Mouse (Mus musculus): ENCODE measurements around the gene Scrn3. TPM values are rescaled to one million over a fixed set of nuclear protein-coding genes. Genes with fewer than 3 reads are reported as not detected.

Scrn3 gene
- polyA plus RNA-seq, 1 experiment from 2014 or later: 14.5 TPM

GRCm38 (mm10) chr2:73268281-73268680 lies 44.1 kb upstream of the Scrn3 start:
- Histone ChIP-seq H3K4me2 (ENCODE audit: low read depth) (no peak overlapping the region), H3K36me3 (ENCODE audit: control insufficient read depth, insufficient read depth, low read length) (no peaks in the 10 kb centered on the region), H3K9ac (ENCODE audit: low read length) (no peak overlapping the region), H3K4me3 (ENCODE audit: low read depth, low read length) (no peak overlapping the region), H3K4me1 (ENCODE audit: control insufficient read depth, insufficient read depth, low read length) (peaks cover 19% of the 10 kb centered on the region), H3K27ac (ENCODE audit: low read depth, low read length) (no peak overlapping the region), H3K27me3 (ENCODE audit: control insufficient read depth, insufficient read depth, low read length) (peaks cover 89% of the 10 kb centered on the region), H3K9me3 (ENCODE audit: control insufficient read depth, low read length) (no peaks in the 10 kb centered on the region)
- 2% methylated on average over 12 of the region's 12 CpGs for WGBS
- no peak for ATAC-seq (ENCODE audit: insufficient read depth, low FRiP score, low TSS enrichment)
- DNase-seq (ENCODE audit: low spot score): peak; percentile 46

GRCm38 (mm10) chr2:73268836-73269395 lies 43.5 kb upstream of the Scrn3 start:
- Histone ChIP-seq H3K36me3 (ENCODE audit: control insufficient read depth, insufficient read depth, low read length) (no peaks in the 10 kb centered on the region), H3K9ac (ENCODE audit: low read length) (no peak overlapping the region), H3K27ac (ENCODE audit: low read depth, low read length) (no peak overlapping the region), H3K27me3 (ENCODE audit: control insufficient read depth, insufficient read depth, low read length) (peaks cover 89% of the 10 kb centered on the region), H3K4me1 (ENCODE audit: control insufficient read depth, insufficient read depth, low read length) (peaks cover 24% of the 10 kb centered on the region), H3K4me3 (ENCODE audit: low read depth, low read length) (no peak overlapping the region), H3K9me3 (ENCODE audit: control insufficient read depth, low read length) (no peaks in the 10 kb centered on the region), H3K4me2 (ENCODE audit: low read depth) (no peak overlapping the region)
- DNase-seq (ENCODE audit: low spot score) (no peak), ATAC-seq (ENCODE audit: insufficient read depth, low FRiP score, low TSS enrichment) (no peak)
- 4% methylated on average over 8 of the region's 8 CpGs for WGBS

GRCm38 (mm10) chr2:73269666-73270065 lies 42.7 kb upstream of the Scrn3 start:
- Histone ChIP-seq H3K4me2 (ENCODE audit: low read depth) (no peak overlapping the region), H3K4me1 (ENCODE audit: control insufficient read depth, insufficient read depth, low read length) (peaks cover 26% of the 10 kb centered on the region), H3K36me3 (ENCODE audit: control insufficient read depth, insufficient read depth, low read length) (no peaks in the 10 kb centered on the region), H3K9me3 (ENCODE audit: control insufficient read depth, low read length) (no peaks in the 10 kb centered on the region), H3K4me3 (ENCODE audit: low read depth, low read length) (no peak overlapping the region), H3K27ac (ENCODE audit: low read depth, low read length) (no peak overlapping the region), H3K9ac (ENCODE audit: low read length) (no peak overlapping the region), H3K27me3 (ENCODE audit: control insufficient read depth, insufficient read depth, low read length) (peaks cover 89% of the 10 kb centered on the region)
- 0% methylated on average over 16 of the region's 17 CpGs for WGBS
- ATAC-seq (ENCODE audit: insufficient read depth, low FRiP score, low TSS enrichment): no peak
- peak; percentile 34 for DNase-seq (ENCODE audit: low spot score)

DNA sequence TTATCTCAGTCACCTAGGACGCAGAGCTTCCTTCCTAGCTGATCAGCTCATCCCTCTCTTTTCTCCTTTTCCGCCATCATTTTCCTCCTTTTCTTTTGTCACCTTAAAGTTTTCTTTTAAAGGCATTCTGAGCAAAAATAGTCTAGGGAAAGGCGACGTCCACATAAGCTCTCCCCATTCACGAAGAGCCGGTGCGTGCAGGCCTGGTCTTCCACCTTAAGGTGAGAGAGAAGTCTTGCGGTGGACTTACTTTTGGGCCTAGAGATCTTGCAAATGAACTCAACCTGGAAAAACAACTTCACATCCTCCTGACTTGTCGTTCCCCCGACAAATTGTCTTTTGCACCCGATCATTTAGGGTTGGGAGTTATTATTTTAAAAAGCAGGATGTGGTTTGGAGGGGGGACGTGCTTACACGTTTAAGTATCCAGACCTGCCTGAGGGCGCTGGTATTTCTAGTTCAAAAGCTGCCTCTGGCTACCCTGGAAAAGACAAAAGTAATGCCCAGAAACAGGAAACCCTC lies 42.3 kb upstream of the Scrn3 start:
- DNase-seq (ENCODE audit: low spot score): no peak
- ATAC-seq (ENCODE audit: insufficient read depth, low FRiP score, low TSS enrichment): no peak
- no peaks in the 10 kb centered on the region for H3K9me3 ChIP-seq (ENCODE audit: control insufficient read depth, low read length)
- H3K9ac ChIP-seq (ENCODE audit: low read length): no peak overlapping the region
- H3K4me3 ChIP-seq (ENCODE audit: low read depth, low read length): no peak overlapping the region
- H3K36me3 ChIP-seq (ENCODE audit: control insufficient read depth, insufficient read depth, low read length): no peaks in the 10 kb centered on the region
- WGBS: 1% methylated on average over 14 of the region's 14 CpGs
- H3K4me1 ChIP-seq (ENCODE audit: control insufficient read depth, insufficient read depth, low read length): peaks cover 26% of the 10 kb centered on the region
- H3K27me3 ChIP-seq (ENCODE audit: control insufficient read depth, insufficient read depth, low read length): peaks cover 87% of the 10 kb centered on the region
- H3K27ac ChIP-seq (ENCODE audit: low read depth, low read length): no peak overlapping the region
- no peak overlapping the region for H3K4me2 ChIP-seq (ENCODE audit: low read depth)

DNA sequence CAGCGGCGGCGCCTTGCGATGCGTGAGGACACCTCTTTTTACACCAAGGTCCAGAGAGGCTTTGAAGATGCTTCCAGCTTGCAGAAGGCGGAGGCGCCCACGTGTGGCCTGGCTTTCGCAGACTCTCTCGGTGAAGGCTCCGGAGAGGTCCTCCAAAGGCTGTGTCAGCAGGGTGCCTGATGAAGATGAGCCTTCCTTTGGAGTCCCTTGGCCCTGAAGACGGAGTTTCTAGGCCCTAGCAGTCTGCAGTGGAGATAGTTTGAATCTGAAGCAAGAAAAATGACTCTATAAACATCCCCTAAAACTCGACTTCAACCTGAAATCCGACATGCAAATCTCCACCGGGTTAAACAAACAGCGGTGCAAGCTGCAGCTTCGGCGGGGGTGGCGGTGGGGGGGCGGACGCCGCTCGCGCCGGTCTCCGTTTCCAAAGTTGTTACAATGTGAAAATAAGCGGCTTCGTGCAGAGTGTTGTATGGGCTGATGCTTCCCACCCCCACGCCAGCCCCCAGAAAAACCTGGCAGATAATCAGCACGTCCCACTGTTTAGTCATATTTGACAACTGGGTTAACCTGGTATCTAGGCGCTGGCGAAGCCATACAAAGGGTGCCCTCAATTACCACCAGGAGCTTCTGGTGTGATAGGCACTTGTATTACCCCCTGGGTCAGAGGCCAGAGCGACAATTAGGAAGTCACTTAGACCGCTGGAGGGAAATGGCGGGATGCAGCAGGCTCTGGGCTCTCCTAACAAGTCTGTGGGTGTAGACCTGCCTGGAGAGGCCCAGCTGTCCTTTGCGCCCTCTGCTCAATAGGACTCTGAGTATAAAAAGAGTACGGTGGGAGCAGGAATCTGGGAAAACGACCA lies 41.6 kb upstream of the Scrn3 start:
- Histone ChIP-seq H3K4me1 (ENCODE audit: control insufficient read depth, insufficient read depth, low read length) (peaks cover 26% of the 10 kb centered on the region), H3K27ac (ENCODE audit: low read depth, low read length) (no peak overlapping the region), H3K27me3 (ENCODE audit: control insufficient read depth, insufficient read depth, low read length) (peaks cover 80% of the 10 kb centered on the region), H3K4me2 (ENCODE audit: low read depth) (peak overlapping the region; percentile 12; the same call in 1 of the 2 replicates), H3K4me3 (ENCODE audit: low read depth, low read length) (no peak overlapping the region), H3K9me3 (ENCODE audit: control insufficient read depth, low read length) (no peaks in the 10 kb centered on the region), H3K9ac (ENCODE audit: low read length) (no peak overlapping the region), H3K36me3 (ENCODE audit: control insufficient read depth, insufficient read depth, low read length) (no peaks in the 10 kb centered on the region)
- DNase-seq (ENCODE audit: low spot score) (peak; percentile 52), ATAC-seq (ENCODE audit: insufficient read depth, low FRiP score, low TSS enrichment) (no peak)
- WGBS: under 1% methylated on average over 38 of the region's 38 CpGs

DNA sequence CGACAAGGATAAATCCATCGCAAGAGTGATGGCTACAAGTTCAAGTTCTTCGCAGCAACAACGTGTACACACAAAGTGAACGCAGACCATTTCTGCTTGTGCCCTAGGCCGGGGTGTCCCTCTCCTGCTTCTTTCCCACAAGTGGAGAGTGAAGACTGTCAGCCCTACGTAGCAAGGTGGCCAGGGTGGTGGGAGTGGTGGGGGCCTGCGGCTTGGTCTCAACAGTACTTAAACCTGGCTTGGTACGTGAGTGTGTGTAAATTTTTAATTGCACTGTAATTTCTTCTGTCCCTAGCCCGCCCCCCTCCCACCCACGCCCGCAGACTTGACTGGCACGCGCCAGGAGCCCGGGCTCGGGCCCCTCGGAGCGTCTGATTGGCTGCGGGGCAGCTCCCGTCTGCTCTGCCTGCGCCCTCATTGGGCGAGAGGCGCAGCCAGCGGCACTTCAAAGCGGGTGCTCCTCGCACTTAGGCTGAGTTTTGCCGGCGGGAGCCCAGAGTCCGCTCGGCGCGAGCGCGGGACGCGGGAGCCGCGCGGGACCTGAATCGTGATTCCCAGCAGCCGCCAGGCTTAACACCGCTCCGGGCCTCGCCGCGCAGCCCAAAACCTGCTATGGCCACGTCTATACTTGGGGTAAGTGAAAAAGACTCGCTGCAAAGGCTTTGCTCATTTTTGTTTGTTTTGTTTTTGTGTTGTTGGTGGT lies 40.8 kb upstream of the Scrn3 start, which contains the start of gene Sp9:
Gene Sp9 (plus strand): TSS at position 467 of the 703 bp plus-strand sequence.
- H3K4me3 ChIP-seq (ENCODE audit: low read depth, low read length): peak within 1 kb of the TSS; percentile 43
- WGBS: under 1% methylated on average over 48 of the region's 48 CpGs
- peak within 1 kb of the TSS; percentile 53 for H3K4me2 ChIP-seq (ENCODE audit: low read depth)
- H3K4me1 ChIP-seq (ENCODE audit: control insufficient read depth, insufficient read depth, low read length): peaks cover 23% of the 10 kb centered on the region
- peak; percentile 88 for DNase-seq (ENCODE audit: low spot score)
- H3K9ac ChIP-seq (ENCODE audit: low read length): peak within 1 kb of the TSS; percentile 55
- H3K27me3 ChIP-seq (ENCODE audit: control insufficient read depth, insufficient read depth, low read length): peaks cover 78% of the 10 kb centered on the region
- no peaks in the 10 kb centered on the region for H3K36me3 ChIP-seq (ENCODE audit: control insufficient read depth, insufficient read depth, low read length)
- peak; percentile 88 for ATAC-seq (ENCODE audit: insufficient read depth, low FRiP score, low TSS enrichment)
- H3K9me3 ChIP-seq (ENCODE audit: control insufficient read depth, low read length): no peaks in the 10 kb centered on the region
- no peak within 1 kb of the TSS for H3K27ac ChIP-seq (ENCODE audit: low read depth, low read length)

DNA sequence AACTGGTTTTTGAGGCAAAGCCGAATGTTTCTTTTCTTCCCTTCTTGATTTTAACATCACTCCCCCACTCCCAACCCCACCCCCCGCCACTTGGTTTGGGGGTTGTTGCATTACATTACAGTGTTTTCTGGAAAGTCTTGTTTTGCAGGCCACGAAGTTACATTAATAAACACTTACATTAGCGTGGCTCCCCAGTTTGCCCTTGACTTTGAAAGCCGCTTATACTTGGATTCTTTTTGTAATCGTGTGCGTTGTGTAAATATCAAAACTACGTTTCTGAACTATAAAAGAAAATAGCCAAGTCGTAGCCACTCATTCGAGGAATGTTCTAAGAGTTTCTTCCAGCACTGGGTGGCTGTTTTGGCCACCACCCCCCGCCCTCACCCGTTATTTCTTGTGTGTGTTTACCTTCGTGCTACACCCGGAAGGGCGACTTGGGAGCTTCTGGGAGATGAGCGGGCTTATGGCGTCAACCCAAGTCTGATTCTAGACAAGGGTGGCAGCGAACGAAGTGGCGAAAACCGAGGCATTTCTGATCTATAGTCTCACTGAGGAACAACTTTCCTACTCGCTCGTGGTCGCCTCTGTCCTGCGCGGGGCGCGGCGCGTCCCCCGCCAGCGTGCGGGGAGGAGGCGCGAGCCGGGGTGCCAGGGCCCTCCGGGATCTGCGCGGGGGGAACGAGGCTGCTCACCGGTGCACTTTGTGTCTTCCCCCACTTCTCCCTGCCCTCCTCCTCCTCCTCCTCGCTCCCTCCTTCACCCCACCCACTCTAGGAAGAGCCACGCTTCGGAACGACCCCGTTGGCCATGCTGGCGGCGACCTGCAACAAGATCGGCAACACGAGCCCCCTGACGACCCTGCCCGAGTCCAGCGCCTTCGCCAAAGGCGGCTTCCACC lies 39.8 kb upstream of the Scrn3 start:
- H3K4me3 ChIP-seq (ENCODE audit: low read depth, low read length): peak overlapping the region; percentile 43
- no peak overlapping the region; the same call in 1 of the 2 replicates for H3K27ac ChIP-seq (ENCODE audit: low read depth, low read length)
- DNase-seq (ENCODE audit: low spot score) (peak; percentile 34), ATAC-seq (ENCODE audit: insufficient read depth, low FRiP score, low TSS enrichment) (no peak)
- peak overlapping the region; percentile 55 for H3K9ac ChIP-seq (ENCODE audit: low read length)
- peaks cover 26% of the 10 kb centered on the region for H3K4me1 ChIP-seq (ENCODE audit: control insufficient read depth, insufficient read depth, low read length)
- H3K36me3 ChIP-seq (ENCODE audit: control insufficient read depth, insufficient read depth, low read length): no peaks in the 10 kb centered on the region
- H3K9me3 ChIP-seq (ENCODE audit: control insufficient read depth, low read length): no peaks in the 10 kb centered on the region
- peaks cover 78% of the 10 kb centered on the region for H3K27me3 ChIP-seq (ENCODE audit: control insufficient read depth, insufficient read depth, low read length)
- peak overlapping the region; percentile 53 for H3K4me2 ChIP-seq (ENCODE audit: low read depth)
- WGBS: under 1% methylated on average over 55 of the region's 55 CpGs
